ENCODE assay signal across 24 mouse cellular contexts in genomic region chr2:67539426-67539825, GRCm38 (mm10). TPM values are rescaled to one million over a fixed set of nuclear protein-coding genes. Genes with fewer than 3 reads are reported as not detected.
DNase-seq lines count a peak whose midpoint lies in the region; ATAC-seq and TF ChIP-seq lines count a peak whose summit lies in the region.
"Had no signal": no experiment of that assay in that cellular context is flagged by ENCODE, and none has a peak within 500 bp of the region (broad histone marks: within the 10 kb centered on the region; RNA-seq: fewer than 3 reads in every experiment).

No protein-coding gene starts in this region.

- no peak overlapping the region for H3K4me2 ChIP-seq in heart, embryonic 12.5 days
- H3K4me2 ChIP-seq in midbrain, postnatal 0 days (ENCODE audit: low read depth, low read length, poor library complexity, severe bottlenecking), result no peak overlapping the region
- no peak overlapping the region for H3K4me2 ChIP-seq in midbrain, embryonic 14.5 days (ENCODE audit: low read length)
- H3K4me2 ChIP-seq: forebrain, embryonic 13.5 days; heart, embryonic 13.5 days; hindbrain, embryonic 12.5 days had no signal

- no peaks in the 10 kb centered on the region for H3K4me1 ChIP-seq in heart, embryonic 12.5 days (replicated peaks)
- H3K4me1 ChIP-seq in midbrain, postnatal 0 days (ENCODE audit: insufficient read depth, low read length), result 0 out of 2 replicates have a peak, but pooled peaks cover 2% of the 10 kb centered on the region
- peaks cover 4% of the 10 kb centered on the region; the same call in 1 of the 2 replicates for H3K4me1 ChIP-seq in midbrain, embryonic 14.5 days (ENCODE audit: control insufficient read depth, insufficient read depth, low read length)
- H3K4me1 ChIP-seq: forebrain, embryonic 10.5 days; heart, embryonic 13.5 days; hindbrain, embryonic 12.5 days had no signal

- no peaks in the 10 kb centered on the region for H3K36me3 ChIP-seq in heart, embryonic 12.5 days
- H3K36me3 ChIP-seq in midbrain, postnatal 0 days (ENCODE audit: insufficient read depth, low read length), result no peaks in the 10 kb centered on the region
- no peaks in the 10 kb centered on the region for H3K36me3 ChIP-seq in midbrain, embryonic 14.5 days (ENCODE audit: control insufficient read depth, insufficient read depth, low read length)
- H3K36me3 ChIP-seq: forebrain, embryonic 10.5 days; heart, embryonic 13.5 days; hindbrain, embryonic 12.5 days had no signal

- H3K9me3 ChIP-seq in heart, embryonic 12.5 days (replicated peaks), result no peaks in the 10 kb centered on the region
- no peaks in the 10 kb centered on the region for H3K9me3 ChIP-seq in midbrain, postnatal 0 days (ENCODE audit: low read length)
- no peaks in the 10 kb centered on the region for H3K9me3 ChIP-seq in midbrain, embryonic 14.5 days (ENCODE audit: control insufficient read depth, low read length)
- H3K9me3 ChIP-seq: forebrain, embryonic 10.5 days; forebrain, embryonic 13.5 days; heart, embryonic 13.5 days; hindbrain, embryonic 12.5 days had no signal

- DNase-seq in cerebellum, postnatal 10 days, result peak; percentile 66 to 81
- no peak for DNase-seq in cerebellum, adult 18-20 months
- peak; percentile 9 to 12 for DNase-seq in heart, postnatal 10 days
- peak; percentile 6 for DNase-seq in midbrain, postnatal 0 days (ENCODE audit: low spot score)
- no peak for DNase-seq in midbrain, embryonic 14.5 days
- DNase-seq: adrenal gland, adult 8-10 months; adrenal gland, postnatal 36 days; cerebellum, adult 11 months; cerebellum, adult 9-10 months; gastrocnemius, postnatal 10 days; gastrocnemius, postnatal 36 days; kidney, adult 18-20 months had no signal

- intact Hi-C loops in heart, postnatal 10 days (cut with DNase I), result no loop called here

- H3K9ac ChIP-seq in heart, embryonic 12.5 days, result no peak overlapping the region
- H3K9ac ChIP-seq in midbrain, postnatal 0 days (replicated peaks; ENCODE audit: low read length, poor library complexity, severe bottlenecking), result no peak overlapping the region
- no peak overlapping the region for H3K9ac ChIP-seq in midbrain, embryonic 14.5 days (replicated peaks; ENCODE audit: low read length)
- H3K9ac ChIP-seq: forebrain, embryonic 13.5 days; heart, embryonic 13.5 days; hindbrain, embryonic 12.5 days had no signal

- H3K4me3 ChIP-seq in heart, embryonic 12.5 days, result no peak overlapping the region
- H3K4me3 ChIP-seq in midbrain, postnatal 0 days (ENCODE audit: low read depth, low read length), result no peak overlapping the region
- H3K4me3 ChIP-seq in midbrain, embryonic 14.5 days (replicated peaks; ENCODE audit: low read depth, low read length), result no peak overlapping the region
- H3K4me3 ChIP-seq: forebrain, embryonic 10.5 days; forebrain, embryonic 13.5 days; heart, embryonic 13.5 days; hindbrain, embryonic 12.5 days had no signal

- no peak overlapping the region for H3K27ac ChIP-seq in heart, embryonic 12.5 days (ENCODE audit: poor library complexity, severe bottlenecking)
- H3K27ac ChIP-seq in midbrain, postnatal 0 days (ENCODE audit: low read depth, low read length), result no peak overlapping the region
- H3K27ac ChIP-seq in midbrain, embryonic 14.5 days (replicated peaks; ENCODE audit: low read depth, low read length), result no peak overlapping the region
- H3K27ac ChIP-seq: forebrain, embryonic 10.5 days; forebrain, embryonic 13.5 days; heart, embryonic 13.5 days; hindbrain, embryonic 12.5 days had no signal

- no peak for TF ChIP-seq CTCF in midbrain, postnatal 0 days (IDR thresholded peaks at IDR 0.05)

- no peak for ATAC-seq in heart, embryonic 12.5 days (ENCODE audit: insufficient number of reproducible peaks, low FRiP score)
- ATAC-seq in midbrain, postnatal 0 days (ENCODE audit: low FRiP score), result no peak
- ATAC-seq in midbrain, embryonic 14.5 days (ENCODE audit: low FRiP score, low TSS enrichment), result no peak
- ATAC-seq: CD4-positive, CD25-positive, alpha-beta regulatory T cell, adult 4 months; forebrain, embryonic 13.5 days; forebrain, embryonic 16.5 days; hindbrain, embryonic 16.5 days; inflammation-experienced regulatory T-cells, adult 6 months; intestine, embryonic 16.5 days had no signal

- 86% methylated on average over 6 of the region's 6 CpGs for WGBS in heart, embryonic 12.5 days
- WGBS in midbrain, postnatal 0 days, result 90% methylated on average over 6 of the region's 6 CpGs
- 93% methylated on average over 6 of the region's 6 CpGs for WGBS in midbrain, embryonic 14.5 days

- H3K27me3 ChIP-seq in heart, embryonic 12.5 days (replicated peaks), result no peaks in the 10 kb centered on the region
- H3K27me3 ChIP-seq in midbrain, postnatal 0 days (ENCODE audit: insufficient read depth, low read length), result no peaks in the 10 kb centered on the region
- no peaks in the 10 kb centered on the region for H3K27me3 ChIP-seq in midbrain, embryonic 14.5 days (ENCODE audit: control insufficient read depth, insufficient read depth, low read length)
- H3K27me3 ChIP-seq: forebrain, embryonic 13.5 days; heart, embryonic 13.5 days; hindbrain, embryonic 12.5 days had no signal

RNA-seq across cellular contexts. Expression of gene B3galt1, which starts 26.2 kb away (rescaled TPM):
- total RNA-seq in heart, postnatal 10 days (2021), result 1 to 10 TPM; 4.4 to 5.2 TPM
- 7.1 and 7.4 TPM in 2 replicates for polyA plus RNA-seq in heart, embryonic 12.5 days (2016; fragmentation: Nextera tagmentation; extraction: Ambion mirVana)
- 18.0 and 23.1 TPM in 2 replicates for total RNA-seq in midbrain, postnatal 0 days (2014; rRNA removed)
- polyA plus RNA-seq in midbrain, postnatal 0 days (2015; fragmentation: Nextera tagmentation; extraction: Ambion mirVana), result 47.2 and 50.4 TPM in 2 replicates
- 56.3 and 68.9 TPM in 2 replicates for polyA plus RNA-seq in midbrain, embryonic 14.5 days (2014; fragmentation: Nextera tagmentation; extraction: Ambion mirVana)
- total RNA-seq: granulocyte monocyte progenitor cell, adult 5-6 weeks; MEL had no signal

Comparison
In these comparisons a context has a peak if more than half of its experiments do, and no peak if none do; other contexts are left out.
1. DNase-seq: peak in cerebellum, postnatal 10 days (2 of 2), heart, postnatal 10 days (2 of 2) and midbrain, postnatal 0 days (single experiment); none in cerebellum, adult 18-20 months (0 of 2) and midbrain, embryonic 14.5 days (single experiment).